Mouse (Mus musculus): ENCODE results near the gene Vars. TPM values are rescaled to one million over a fixed set of nuclear protein-coding genes. Genes with fewer than 3 reads are reported as not detected.
"Not testable (repeated sequence)": the region's sequence is repeated elsewhere in the genome, so short reads cannot be mapped to it uniquely, and the experiment has no call there.

The Vars gene
- total RNA-seq (2017) = 243 and 266 TPM in 2 replicates

DNA sequence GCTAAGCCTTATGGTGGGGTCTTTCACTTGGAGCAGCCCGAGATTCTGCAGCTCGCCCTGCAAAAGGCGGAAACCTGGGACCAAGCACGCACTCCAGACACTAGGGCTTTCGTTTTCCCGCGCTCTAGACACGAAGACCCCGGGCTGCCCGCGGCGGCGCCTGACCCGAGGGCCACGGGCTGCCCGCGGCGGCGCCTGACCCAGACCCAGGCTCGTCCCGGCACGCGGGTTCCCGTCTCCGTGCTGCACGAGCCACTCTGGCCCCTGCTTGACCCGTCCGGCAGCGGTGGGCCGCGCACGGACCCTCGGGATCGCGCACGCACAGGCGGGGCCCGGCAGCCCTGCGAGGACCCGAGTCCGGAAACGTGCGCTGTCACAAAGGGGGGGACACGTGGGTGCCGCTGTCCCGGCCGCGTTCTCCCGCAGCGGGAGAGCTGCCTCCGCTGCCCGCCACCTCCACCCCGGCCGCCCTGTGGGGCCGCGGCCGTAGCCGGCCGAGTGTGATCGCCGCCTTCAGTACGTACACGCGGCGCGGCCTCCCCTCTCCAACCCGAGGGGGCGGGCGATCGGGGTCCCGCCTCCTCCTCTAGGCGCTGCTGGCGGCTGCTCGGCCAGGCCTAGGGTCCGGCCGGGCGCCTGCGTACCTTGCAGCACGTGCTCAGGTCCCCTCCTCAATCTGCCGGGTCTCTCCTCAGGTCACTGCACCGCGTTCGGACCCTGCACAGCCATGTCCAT, at the start of gene Vars:
TSS of gene Vars (plus strand) at position 271 of the 735 bp plus-strand sequence.
- peak; percentile 54 for ATAC-seq (ENCODE audit: extremely low read depth, insufficient number of reproducible peaks, low FRiP score, poor library complexity, severe bottlenecking)

DNA sequence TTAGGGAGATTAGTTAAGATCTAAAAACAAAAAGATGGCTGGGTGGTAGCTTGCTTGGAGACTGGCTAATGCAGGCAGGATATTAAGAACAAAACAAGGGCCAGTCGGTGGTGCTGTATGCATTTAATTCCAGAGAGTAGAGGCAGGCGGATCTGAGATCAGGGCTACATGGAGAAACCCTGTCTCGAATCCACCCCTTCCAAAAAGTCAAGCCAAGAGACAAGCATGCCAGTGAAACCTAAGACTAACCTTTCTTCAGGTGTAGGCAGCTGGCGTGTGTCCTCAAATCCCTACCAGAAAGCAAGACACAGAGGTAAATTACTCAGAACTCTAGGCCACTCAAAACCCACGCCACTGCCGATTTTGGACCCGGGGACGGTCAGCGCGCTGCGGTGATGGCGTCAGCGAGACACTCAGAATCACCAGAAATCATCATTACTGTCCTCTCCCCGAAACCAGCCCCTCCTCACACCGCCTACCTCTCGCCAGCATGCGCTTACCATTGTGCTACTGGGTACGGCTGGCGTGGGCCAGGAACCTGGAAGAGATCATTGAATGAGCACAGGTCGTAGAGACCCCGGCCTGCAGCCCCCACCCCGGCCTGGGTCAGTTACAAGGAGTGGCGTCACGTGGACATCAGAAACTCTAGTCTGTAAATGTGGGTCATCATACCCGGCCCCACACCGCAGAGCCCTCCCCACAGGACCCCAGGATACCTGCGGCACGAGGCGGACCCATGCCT, 49.0 kb upstream of the Vars start:
- ATAC-seq (ENCODE audit: extremely low read depth, insufficient number of reproducible peaks, low FRiP score, poor library complexity, severe bottlenecking) = no peak

- ATAC-seq (ENCODE audit: extremely low read depth, insufficient number of reproducible peaks, low FRiP score, poor library complexity, severe bottlenecking) = peak; percentile 66
Observed at GRCm38 (mm10) chr17:34952378-34953040, 48.3 kb upstream of the Vars start.

GRCm38 (mm10) chr17:34953258-34953657, 47.5 kb upstream of the Vars start:
- no peak for ATAC-seq (ENCODE audit: extremely low read depth, insufficient number of reproducible peaks, low FRiP score, poor library complexity, severe bottlenecking)

DNA sequence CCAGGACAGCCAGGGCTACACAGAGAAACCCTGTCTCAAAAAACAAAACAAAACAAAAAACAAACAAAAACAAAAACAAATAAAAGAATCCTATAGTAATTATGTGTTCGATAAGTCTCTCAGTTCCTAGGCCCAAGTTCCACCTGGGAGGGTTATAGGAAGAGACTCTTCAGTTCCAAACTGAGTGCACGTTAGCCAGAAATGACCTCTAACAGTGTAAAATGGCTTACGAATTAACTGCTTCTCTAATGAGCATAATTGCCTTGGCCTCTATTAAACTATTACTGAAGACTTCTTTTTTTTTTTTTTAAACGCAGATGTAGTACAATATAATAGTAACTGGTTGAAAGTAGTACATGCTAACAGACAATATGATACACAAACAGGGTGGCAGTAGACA, 46.9 kb upstream of the Vars start:
- no peak for ATAC-seq (ENCODE audit: extremely low read depth, insufficient number of reproducible peaks, low FRiP score, poor library complexity, severe bottlenecking)

- ATAC-seq (ENCODE audit: extremely low read depth, insufficient number of reproducible peaks, low FRiP score, poor library complexity, severe bottlenecking) = no peak
Observed at GRCm38 (mm10) chr17:34954831-34955230, 46.0 kb upstream of the Vars start.

GRCm38 (mm10) chr17:34955884-34956283, 44.9 kb upstream of the Vars start:
- no peak for ATAC-seq (ENCODE audit: extremely low read depth, insufficient number of reproducible peaks, low FRiP score, poor library complexity, severe bottlenecking)

GRCm38 (mm10) chr17:34956340-34956739, 44.4 kb upstream of the Vars start:
- no peak for ATAC-seq (ENCODE audit: extremely low read depth, insufficient number of reproducible peaks, low FRiP score, poor library complexity, severe bottlenecking)

- not testable (repeated sequence) for ATAC-seq (ENCODE audit: extremely low read depth, insufficient number of reproducible peaks, low FRiP score, poor library complexity, severe bottlenecking)
Observed at GRCm38 (mm10) chr17:34957291-34957690, 43.5 kb upstream of the Vars start.

- not testable (repeated sequence) for ATAC-seq (ENCODE audit: extremely low read depth, insufficient number of reproducible peaks, low FRiP score, poor library complexity, severe bottlenecking)
Observed at GRCm38 (mm10) chr17:34957966-34958365, 42.8 kb upstream of the Vars start.

DNA sequence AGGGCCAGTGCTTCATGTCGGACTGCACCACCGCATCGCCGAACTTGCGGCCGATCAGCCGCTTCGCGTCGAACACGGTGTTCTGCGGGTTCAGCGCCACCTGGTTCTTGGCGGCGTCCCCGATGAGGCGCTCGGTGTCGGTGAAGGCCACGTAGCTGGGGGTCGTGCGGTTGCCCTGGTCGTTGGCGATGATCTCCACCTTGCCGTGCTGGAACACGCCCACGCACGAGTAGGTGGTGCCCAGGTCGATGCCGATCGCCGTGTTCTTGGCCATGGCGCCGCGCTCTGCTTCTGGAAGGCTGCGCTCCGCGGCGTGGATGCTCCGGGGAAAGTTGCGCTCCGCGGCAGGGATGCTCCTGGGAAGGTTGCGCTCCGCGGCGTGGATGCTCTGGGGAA, 42.1 kb upstream of the Vars start:
- peak; percentile 4; the same call in 1 of the 2 replicates for ATAC-seq (ENCODE audit: extremely low read depth, insufficient number of reproducible peaks, low FRiP score, poor library complexity, severe bottlenecking)

GRCm38 (mm10) chr17:34959130-34959778, 41.5 kb upstream of the Vars start, which contains the start of gene Hspa1b:
Gene Hspa1b, minus strand, starts transcription at chr17:34959238.
- ATAC-seq (ENCODE audit: extremely low read depth, insufficient number of reproducible peaks, low FRiP score, poor library complexity, severe bottlenecking) = peak; percentile 89

DNA sequence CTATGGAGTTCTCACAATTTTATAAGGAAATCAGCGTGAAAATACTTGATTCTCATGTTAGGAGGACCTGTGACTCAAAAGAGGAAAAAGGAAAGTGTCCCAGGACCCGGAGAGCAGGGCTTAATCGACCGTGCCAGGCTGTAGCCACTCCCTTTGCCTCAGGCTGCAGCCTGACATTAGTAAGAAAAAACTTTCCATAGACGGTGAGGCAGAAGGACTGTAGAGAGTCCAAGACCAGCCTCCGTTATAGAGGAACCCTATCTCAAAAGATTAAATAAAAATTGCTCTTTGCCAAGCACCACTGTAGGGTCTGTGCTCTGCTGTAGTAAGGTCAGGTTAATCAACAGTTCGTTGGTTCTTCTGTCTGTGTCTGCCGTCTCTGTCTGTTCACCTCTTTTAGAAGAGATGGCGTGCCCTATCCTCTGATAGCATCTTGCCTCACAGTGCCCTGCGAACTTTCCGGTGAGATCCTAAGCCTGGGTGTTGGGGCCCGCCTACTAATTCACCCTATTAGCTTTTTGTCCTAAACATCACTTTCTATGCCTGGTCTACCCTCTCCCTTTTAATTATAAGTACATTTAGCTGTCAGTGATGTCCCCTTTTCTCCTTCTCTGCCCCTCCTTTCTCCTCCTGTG, 40.8 kb upstream of the Vars start:
- ATAC-seq (ENCODE audit: extremely low read depth, insufficient number of reproducible peaks, low FRiP score, poor library complexity, severe bottlenecking) = no peak

DNA sequence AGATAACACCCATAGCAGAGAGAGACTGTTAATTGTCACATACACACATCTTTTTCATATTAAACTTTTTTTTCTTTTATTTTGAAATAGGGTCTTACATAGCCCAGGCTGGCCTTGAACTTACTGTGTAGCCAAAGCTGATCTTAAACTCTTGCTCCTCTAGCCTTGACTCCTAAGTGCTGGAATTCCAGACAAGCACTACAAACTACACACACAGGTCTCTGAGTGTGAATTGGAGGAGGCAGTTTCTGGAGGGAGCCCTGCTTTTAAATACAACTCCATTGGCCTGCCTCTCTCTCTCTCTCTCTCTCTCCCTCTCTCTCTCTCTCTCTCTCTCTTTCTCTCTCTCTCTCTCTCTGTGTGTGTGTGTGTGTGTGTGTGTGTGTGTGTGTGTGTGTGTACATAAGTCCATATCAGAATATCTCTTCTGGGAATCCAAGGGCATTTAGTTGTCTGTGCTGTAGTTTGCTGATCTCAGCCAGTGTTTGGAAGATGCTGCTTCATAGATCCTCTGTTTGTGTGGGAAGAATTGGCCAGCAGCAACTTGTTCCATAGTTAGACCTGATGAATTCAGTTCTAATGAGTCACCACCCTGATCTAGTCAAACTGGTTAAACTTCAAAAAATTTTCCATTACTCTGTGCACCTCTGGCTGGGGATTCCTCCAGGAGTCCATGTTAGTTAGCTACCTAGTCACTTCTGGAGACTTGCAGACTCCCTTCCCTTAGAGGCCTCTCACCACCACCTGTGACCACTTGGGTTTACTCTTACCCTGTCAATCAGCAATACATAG, 39.9 kb upstream of the Vars start:
- no peak for ATAC-seq (ENCODE audit: extremely low read depth, insufficient number of reproducible peaks, low FRiP score, poor library complexity, severe bottlenecking)

GRCm38 (mm10) chr17:34962125-34962524, 38.7 kb upstream of the Vars start:
- no peak for ATAC-seq (ENCODE audit: extremely low read depth, insufficient number of reproducible peaks, low FRiP score, poor library complexity, severe bottlenecking)

DNA sequence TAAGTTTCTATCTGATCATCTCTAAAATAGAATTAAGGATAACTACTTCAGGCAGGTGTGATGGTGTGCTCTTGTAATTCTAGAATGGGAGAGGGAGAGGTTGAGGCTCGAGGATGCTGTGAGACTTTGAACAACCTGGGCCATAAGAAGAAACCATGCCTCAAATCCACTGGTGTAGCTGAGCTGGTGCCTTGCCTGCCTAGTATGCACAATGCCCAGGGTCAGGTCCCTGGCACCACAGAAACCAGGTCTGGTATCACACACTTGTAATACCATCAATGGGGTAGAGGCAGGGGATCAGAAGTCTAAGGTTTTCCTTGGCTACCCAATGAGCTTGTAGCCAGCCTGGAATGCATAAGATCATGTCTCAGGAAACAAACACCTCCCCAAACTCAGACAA, 37.9 kb upstream of the Vars start:
- no peak for ATAC-seq (ENCODE audit: extremely low read depth, insufficient number of reproducible peaks, low FRiP score, poor library complexity, severe bottlenecking)

- ATAC-seq (ENCODE audit: extremely low read depth, insufficient number of reproducible peaks, low FRiP score, poor library complexity, severe bottlenecking) = no peak
Observed at GRCm38 (mm10) chr17:34964640-34965049, 36.1 kb upstream of the Vars start.

DNA sequence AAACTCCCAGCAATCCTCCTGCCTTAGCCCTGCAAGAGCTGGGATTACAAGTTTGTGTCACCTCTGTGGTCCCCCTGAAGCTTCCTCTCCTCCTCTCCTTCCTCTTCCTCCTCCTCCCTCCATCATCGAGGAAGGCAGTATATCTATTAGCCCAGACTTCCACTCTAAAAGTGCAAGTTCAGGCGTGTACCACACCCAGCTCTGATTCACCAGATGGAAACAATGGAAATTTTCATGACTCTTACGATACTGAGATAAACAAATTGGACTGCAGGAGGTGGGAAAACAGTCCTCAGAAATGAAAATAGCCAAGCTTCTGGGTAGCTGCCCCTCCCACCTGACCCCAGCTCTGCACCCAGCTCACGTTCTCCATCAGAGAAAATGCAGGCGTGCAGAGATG, 35.2 kb upstream of the Vars start:
- ATAC-seq (ENCODE audit: extremely low read depth, insufficient number of reproducible peaks, low FRiP score, poor library complexity, severe bottlenecking) = no peak
